Mouse (Mus musculus) heart, postnatal 4 days (tissue): ENCODE measurements at regions not wholly inside any gene's neighbourhood (a gene's known extent, or its start where the extent isn't known, plus 50 kb on each side); places are given as distances from the start of the nearest gene placed in this dataset.
"Not testable (repeated sequence)": the region's sequence is repeated elsewhere in the genome, so short reads cannot be mapped to it uniquely, and the experiment has no call there.

Source experiments
- DNase-seq: peaks from one replicate; pipeline ENCODE4 v3.0.0; 2021

- no peak for DNase-seq
These were observed 782.6 kb upstream of the Agtr1b start for GRCm38 (mm10) chr3:21149618-21150017.

GRCm38 (mm10) chr3:21128821-21129504, 762.0 kb upstream of the Agtr1b start:
- DNase-seq: no peak

GRCm38 (mm10) chr3:21126191-21126590, 759.2 kb upstream of the Agtr1b start:
- no peak for DNase-seq

- DNase-seq: no peak
These were observed 751.4 kb upstream of the Agtr1b start for GRCm38 (mm10) chr3:21118164-21118902.

DNA sequence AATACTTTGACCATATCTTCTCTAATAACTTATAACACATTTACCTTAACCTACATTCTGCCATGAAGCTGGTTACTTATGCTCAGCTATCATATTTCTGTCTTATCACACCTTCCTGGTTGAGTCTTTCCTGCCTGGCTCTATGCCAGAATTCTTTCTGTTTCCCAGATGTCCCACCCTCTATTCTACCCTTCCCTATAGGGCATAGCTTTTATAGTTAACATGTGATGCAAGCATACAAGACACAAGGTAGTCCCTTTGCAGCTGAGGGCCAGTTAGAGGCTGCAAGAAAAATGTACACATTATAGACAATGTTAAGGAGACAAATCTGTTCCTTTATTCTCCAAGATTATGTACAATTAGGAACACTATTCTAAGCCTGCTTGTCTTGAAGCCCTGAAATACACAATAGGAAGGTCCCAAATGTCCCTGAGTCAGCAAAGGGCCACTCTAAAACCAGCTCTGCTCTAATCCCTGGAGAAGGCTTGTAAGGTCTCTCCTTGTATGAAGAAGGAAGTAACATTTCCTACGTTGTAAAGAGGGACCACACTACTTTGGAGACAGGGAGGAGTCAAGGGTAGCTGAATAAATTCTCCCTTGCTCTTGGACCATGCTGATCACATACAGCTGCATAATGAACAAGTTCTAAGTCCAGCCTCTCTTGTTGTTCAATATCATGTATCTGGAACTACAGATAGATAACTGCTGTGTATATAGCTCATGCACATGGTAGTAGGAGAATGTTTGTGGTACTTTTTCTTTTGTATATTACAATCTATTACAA, 745.0 kb upstream of the Agtr1b start:
- DNase-seq: no peak

DNA sequence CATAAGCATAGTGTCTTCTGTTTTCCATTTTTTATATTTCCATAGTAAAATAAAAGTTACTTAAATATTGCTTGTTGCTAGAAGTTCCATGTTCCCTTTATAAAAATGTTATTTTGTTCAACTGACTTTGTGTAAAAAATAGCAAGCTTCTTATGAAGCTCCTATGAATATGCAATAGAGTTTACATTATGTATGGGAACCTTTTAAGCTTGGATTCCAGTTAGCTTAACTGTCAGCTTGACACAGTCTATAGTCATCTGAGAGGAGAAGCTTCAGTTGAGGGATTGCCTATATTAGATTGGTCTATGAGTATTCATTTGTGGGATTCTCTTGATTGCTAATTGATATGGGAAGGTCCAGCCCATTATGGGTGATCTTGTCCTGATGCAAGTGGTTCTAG, 723.2 kb upstream of the Agtr1b start:
- DNase-seq: no peak

- DNase-seq: no peak
These were observed 719.4 kb upstream of the Agtr1b start for GRCm38 (mm10) chr3:21086426-21086825.

DNA sequence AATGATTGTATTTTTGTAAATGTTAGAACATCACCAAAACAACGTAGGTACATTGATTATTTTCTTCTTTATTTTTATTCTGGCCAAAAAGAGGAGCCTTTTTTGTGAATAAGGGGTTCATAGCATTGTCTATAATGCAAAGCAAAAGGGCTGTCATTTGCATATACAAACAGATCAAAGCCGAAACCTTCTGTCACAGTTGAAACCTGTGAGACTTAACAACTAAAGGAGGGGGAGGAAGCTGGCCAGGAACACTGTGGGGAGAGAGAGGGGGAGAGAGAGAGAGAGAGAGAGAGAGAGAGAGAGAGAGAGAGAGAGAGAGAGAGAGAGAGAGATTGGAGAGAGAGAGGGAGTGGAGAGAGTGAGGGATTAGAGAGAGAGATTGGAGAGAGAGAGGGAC, 710.6 kb upstream of the Agtr1b start:
- DNase-seq: no peak

DNA sequence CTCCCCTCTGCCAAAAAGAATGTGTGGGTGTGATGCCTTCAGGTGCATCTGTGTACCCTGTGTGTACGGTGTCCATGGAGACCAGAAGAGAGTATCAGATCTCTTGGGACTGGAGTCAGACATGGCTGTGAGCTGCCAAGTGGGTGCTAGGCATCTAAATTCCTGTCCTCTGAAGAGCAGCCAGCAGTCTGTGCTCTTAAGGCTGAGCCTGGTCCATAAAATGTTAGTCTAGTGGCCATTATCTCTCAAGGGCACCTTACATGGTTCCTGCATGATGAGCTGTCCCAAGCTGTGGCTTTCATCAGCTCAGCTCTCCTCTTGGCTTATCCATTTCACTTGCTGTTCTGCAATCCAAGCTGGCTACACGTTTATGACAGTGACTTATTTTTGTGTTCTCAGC, 686.4 kb upstream of the Agtr1b start:
- DNase-seq: not testable (repeated sequence)

DNA sequence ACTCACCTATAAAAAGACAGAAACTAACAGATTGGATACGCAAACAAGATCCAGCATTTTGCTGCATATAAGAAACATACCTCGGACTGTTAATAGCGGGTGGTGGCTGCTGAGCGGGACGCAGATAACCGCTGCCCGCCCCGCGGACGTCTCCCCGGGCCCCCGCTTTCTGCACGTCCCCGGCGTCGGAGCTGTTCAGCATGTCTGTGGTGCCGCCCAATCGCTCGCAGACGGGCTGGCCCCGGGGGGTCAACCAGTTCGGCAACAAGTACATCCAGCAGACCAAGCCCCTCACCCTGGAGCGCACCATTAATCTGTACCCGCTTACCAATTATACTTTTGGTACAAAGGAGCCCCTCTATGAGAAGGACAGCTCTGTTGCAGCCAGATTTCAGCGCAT, 682.4 kb upstream of the Agtr1b start:
- not testable (repeated sequence) for DNase-seq

DNA sequence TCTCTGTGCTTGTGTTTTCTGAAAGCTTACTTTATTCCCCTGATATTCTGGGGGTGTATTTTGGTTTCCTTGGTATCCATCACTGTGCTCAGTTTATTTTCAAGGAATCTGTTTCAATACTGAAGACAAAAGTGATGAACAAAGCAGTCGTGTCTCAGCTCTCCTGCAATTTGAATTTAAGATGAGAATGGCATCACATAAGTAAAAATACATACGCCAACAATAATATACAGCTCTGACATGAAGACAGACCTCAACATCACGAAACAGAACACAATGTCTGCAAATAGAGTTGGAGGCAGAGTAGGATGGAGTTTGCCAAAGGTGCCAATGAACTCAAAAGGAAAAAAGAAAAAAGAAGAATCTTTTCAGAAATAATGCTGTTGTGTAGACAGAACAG, 679.0 kb upstream of the Agtr1b start:
- no peak for DNase-seq

- DNase-seq: no peak
These were observed 658.9 kb upstream of the Agtr1b start for GRCm38 (mm10) chr3:21025876-21026275.

- no peak for DNase-seq
These were observed 654.0 kb upstream of the Agtr1b start for GRCm38 (mm10) chr3:21020946-21021345.

GRCm38 (mm10) chr3:21020297-21020696, 653.3 kb upstream of the Agtr1b start:
- no peak for DNase-seq

GRCm38 (mm10) chr3:21009650-21010049, 642.7 kb upstream of the Agtr1b start:
- no peak for DNase-seq

DNA sequence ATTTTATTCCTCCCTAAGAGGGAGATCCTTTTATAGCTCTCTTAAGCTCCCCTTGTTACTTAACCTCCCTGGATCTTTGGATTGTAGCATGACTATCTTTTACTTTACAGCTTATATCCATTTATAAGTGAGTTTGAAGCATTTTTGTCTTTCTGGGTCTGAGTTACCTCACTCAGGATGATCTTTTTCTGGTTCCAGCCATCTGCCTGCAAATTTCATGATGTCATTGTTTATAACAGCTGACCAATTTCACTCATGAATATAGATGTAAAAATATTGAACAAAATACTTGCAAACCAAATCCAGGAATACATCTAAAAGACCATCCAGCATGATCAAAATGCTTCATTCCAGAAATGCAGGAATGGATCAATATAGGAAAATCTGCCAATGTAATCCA, 631.3 kb upstream of the Agtr1b start:
- DNase-seq: no peak

DNA sequence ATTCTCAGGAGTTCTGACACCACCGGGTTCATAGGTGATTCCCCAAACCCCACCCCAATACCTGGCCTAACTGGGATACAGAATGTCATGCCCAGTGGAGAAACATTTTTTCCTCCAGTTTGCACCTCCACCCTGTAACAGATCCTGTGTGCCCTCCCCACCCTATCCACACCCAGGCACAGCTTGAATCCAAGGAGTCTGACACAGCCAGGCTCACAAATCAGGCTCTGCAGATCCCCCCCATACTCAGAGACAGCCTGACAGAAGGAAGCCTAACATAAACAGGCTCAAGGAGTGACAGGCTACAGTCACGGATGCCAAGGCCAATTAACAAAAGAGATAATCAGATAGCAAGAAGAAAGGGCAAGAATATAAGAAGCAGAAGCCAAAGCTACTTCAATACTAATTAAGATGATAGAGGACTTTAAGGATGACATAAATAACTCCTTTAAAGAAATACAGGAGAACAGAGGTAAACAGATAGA, 622.6 kb upstream of the Agtr1b start:
- no peak for DNase-seq

DNA sequence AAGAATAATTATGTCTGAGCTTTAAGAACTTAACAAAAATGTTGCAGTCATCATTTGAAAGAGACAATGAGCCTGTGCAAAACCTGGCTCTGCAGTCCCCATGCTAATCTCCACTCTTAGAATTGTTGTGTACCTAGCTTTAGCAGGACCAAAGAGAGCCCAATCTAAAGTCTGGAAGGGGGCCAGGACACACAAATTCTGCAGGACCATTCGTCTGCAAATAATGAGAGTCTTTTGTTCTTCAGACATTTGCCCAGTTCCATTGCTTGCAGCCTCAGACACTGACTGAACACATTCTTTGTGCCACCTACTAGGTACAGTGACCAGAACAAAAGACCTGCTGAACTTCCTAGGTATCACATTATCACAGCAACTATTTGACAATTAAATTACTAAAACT, 620.0 kb upstream of the Agtr1b start:
- DNase-seq: no peak

DNA sequence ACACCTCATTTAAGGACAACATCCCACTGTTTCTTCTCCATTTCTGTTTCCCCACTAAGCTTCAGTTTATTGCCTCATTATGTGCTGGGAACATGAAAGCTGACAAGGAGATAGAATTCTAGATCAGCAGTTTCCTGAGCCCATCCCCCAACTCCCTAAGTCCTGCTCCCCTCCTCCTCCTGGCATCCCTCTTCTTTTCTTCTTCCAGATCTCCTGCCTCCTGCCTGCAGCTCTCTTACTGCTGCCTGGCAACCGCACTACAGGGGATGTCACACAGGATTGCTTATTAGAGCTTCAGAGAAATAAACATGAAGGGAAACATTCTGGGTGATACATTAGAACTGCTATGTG, 619.4 kb upstream of the Agtr1b start:
- no peak for DNase-seq

GRCm38 (mm10) chr3:20985682-20986376, 618.9 kb upstream of the Agtr1b start:
- peak; percentile 23 for DNase-seq

- DNase-seq: no peak
These were observed 617.2 kb upstream of the Agtr1b start for GRCm38 (mm10) chr3:20984146-20984545.

GRCm38 (mm10) chr3:20973077-20973476, 606.1 kb upstream of the Agtr1b start:
- no peak for DNase-seq
